Comparison of ENCODE assay signal across 15 mouse cellular contexts in genomic region chr1:184275396-184275795, GRCm38 (mm10).
"Had no signal": no experiment of that assay in that cellular context is flagged by ENCODE, and none has a peak within 500 bp of the region (broad histone marks: within the 10 kb centered on the region; RNA-seq: fewer than 3 reads in every experiment).

No protein-coding gene starts in this region.

- DNase-seq: kidney, adult 18-20 months; layer of hippocampus, postnatal 36 days; lung, postnatal 14 days; lung, postnatal 4 days; midbrain, embryonic 14.5 days; thymus, adult 2 months; thymus, postnatal 14 days; thymus, postnatal 4 days had no signal

- H3K4me2 ChIP-seq: liver, embryonic 12.5 days; liver, embryonic 15.5 days; lung, embryonic 15.5 days; midbrain, embryonic 11.5 days; stomach, embryonic 15.5 days had no signal

- H3K36me3 ChIP-seq: liver, embryonic 12.5 days; liver, embryonic 15.5 days; lung, embryonic 15.5 days; stomach, embryonic 15.5 days had no signal

- ATAC-seq: liver, embryonic 12.5 days had no signal

- H3K27ac ChIP-seq: layer of hippocampus, adult 2 months; left cerebral cortex, adult 2 months; liver, embryonic 12.5 days; liver, embryonic 15.5 days; lung, embryonic 15.5 days; stomach, embryonic 15.5 days had no signal

- H3K4me1 ChIP-seq: liver, embryonic 12.5 days; liver, embryonic 15.5 days; stomach, embryonic 15.5 days had no signal

- H3K27me3 ChIP-seq: liver, embryonic 12.5 days; liver, embryonic 15.5 days; stomach, embryonic 15.5 days had no signal

- H3K9me3 ChIP-seq: liver, embryonic 12.5 days; liver, embryonic 15.5 days; lung, embryonic 15.5 days; stomach, embryonic 15.5 days had no signal

- H3K4me3 ChIP-seq: layer of hippocampus, adult 2 months; left cerebral cortex, adult 2 months; liver, embryonic 12.5 days; liver, embryonic 15.5 days; lung, embryonic 15.5 days; stomach, embryonic 15.5 days had no signal

- H3K9ac ChIP-seq: liver, embryonic 12.5 days; liver, embryonic 15.5 days; lung, embryonic 15.5 days; stomach, embryonic 15.5 days had no signal
